Mouse (Mus musculus) kidney, adult 2 months (tissue): ENCODE measurements at regions not wholly inside any gene's neighbourhood (a gene's known extent, or its start where the extent isn't known, plus 50 kb on each side); places are given as distances from the start of the nearest gene placed in this dataset.

Source experiments
- CTCF ChIP-seq: fragments of 200-500 bp; conservative IDR thresholded peaks from 2 replicates; pipeline ENCODE4 v1.5.1; 2011; ENCODE audit warnings: low read depth, mild to moderate bottlenecking, control low read depth, low read length, moderate library complexity, mixed read lengths; ENCODE audit not compliant: insufficient read depth, insufficient read length
- POLR2A ChIP-seq: fragments of 200-500 bp; IDR thresholded peaks from one replicate; pipeline ENCODE4 v1.6.1; 2011; ENCODE audit warnings: low read depth, low read length, control low read depth

DNA sequence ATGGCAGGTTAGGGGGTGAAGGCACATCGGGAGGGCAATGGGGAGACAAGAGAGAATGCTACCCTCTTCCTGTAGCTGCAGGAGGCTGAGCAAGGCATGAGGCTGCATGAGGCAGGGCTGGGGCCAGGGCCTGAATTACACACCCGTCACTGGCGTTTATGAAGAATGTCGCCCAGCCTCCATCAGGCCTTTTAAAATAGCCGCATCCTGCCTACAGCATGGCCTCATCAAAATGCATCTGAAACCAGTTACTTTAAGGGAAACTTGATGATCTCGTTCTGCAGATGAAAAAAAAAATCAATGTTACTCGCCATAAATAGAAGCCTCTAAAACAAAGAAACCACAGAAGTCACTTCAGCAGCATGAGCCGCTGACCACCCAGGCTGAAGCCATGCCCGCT lies 208.3 kb downstream of the Prex1 start:
- TF ChIP-seq POLR2A (no peak), CTCF (no peak)
